Mouse (Mus musculus) B cell, adult 2 months (primary cell): ENCODE measurements around the gene Secisbp2.
"Not testable (repeated sequence)": the region's sequence is repeated elsewhere in the genome, so short reads cannot be mapped to it uniquely, and the experiment has no call there.

Experiments
- DNase-seq, 2 experiments: peaks; one replicate each; pipeline ENCODE4 v3.0.0; 2022

Gene Secisbp2

DNA sequence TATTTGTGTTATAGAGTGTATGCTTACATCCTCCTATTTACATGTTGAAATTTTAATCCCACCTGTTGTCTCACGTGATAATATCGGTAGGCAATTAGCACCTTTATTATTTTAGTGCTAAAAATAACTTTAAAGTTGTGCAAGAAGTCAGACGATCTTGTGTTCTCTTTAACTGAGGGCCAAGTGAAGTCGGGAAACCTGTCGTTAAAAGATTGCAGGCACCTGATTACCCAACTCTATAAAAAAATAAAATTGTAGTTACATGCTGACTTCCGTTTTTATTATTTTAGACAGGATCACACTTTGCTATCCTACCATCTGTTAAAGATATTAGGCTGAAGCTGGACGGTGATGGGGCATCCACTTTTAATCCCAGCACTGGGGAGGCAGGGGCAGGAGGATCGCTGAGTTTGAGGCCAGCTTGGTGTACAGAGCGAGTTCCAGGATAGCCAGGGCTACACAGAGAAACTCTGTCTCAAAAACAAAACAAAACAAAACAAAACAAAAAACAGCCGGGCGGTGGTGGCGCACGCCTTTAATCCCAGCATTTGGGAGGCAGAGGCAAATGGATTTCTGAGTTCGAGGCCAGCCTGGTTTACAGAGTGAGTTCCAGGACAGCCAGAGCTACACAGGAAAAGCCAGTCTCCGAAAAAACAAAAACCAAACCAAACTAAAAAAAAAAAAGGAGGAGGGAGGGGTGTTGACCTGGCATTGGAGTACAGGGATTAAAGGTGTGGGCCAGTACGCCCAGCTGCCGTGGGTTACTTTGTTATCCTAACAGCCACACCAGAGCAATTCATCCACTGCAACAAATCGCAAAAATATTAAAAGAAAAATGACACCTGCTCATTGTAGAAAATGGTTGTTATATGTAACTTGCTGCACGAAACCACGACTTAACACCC lies 7.3 kb upstream of the Secisbp2 start:
- peak in 1 of 2 experiments; percentile 5 for DNase-seq

GRCm38 (mm10) chr13:51644829-51645789 lies 6.4 kb upstream of the Secisbp2 start, which contains the start of gene Cks2:
Gene Cks2 (plus strand): TSS chr13:51645232.
- DNase-seq, result peak; percentile 91 to 93

- no peak for DNase-seq
These were observed 5.6 kb upstream of the Secisbp2 start for GRCm38 (mm10) chr13:51645872-51646271.

GRCm38 (mm10) chr13:51646362-51647027 lies 5.0 kb upstream of the Secisbp2 start:
- DNase-seq, result no peak

DNA sequence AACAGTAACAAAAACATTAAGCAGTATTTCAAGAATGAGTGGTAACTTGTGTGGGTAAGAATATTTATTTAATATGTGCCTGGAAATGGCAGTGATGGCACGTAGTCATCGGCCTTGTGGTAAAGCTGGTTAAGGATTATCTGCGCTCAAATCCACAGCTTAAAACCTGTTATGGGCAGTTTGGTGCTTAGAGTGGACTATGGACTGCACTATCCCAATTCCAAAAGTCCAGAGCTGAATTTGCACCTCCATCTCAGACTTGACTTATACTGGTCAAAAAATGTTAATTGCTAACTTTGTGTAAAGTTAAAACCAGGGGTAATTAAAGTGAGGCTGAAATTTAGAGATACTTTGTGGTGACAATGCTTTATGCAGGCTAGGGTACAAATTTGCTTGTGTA lies 3.7 kb upstream of the Secisbp2 start:
- no peak for DNase-seq

DNA sequence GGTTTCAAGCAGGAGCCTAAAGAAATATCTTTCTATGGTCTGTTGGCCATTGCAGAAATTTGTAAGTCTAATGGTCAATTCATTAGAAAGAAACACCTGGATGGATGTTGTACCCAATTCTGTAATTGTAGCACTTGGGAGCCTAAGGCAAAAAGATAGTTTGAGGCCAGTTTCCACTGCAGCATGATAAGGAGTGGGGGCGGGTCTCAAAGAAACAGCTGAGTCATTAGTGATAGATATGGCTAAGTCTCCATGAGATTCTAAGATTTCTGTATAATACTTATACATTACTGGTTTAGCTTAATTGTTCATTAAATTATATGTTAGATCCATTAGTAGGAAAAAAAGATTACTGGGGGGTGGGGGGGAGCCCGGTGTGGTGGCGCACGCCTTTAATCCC lies 3.3 kb upstream of the Secisbp2 start:
- DNase-seq, result no peak

- DNase-seq, result no peak
These were observed 1.8 kb upstream of the Secisbp2 start for GRCm38 (mm10) chr13:51649740-51650139.

DNA sequence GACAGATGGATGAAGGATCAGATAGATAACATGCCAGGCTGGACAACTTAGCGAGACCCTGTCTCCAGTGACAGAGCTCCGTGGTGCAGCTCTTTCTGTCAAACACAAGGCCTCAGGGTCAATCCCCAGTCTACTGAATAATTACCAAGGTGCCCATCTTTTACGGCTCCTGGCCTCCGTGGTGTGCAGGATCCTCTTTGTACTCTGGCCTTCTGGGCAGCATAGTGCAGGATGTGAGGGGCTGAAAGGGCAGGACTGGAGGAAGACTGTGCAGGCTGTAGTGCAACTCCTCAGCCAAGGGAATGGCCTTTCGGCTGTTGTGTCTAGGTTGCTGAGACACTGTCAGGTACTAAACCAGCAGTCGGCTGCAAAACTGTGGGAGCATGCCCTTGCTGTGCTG lies 1.7 kb downstream of the Secisbp2 start:
- DNase-seq, result no peak

DNA sequence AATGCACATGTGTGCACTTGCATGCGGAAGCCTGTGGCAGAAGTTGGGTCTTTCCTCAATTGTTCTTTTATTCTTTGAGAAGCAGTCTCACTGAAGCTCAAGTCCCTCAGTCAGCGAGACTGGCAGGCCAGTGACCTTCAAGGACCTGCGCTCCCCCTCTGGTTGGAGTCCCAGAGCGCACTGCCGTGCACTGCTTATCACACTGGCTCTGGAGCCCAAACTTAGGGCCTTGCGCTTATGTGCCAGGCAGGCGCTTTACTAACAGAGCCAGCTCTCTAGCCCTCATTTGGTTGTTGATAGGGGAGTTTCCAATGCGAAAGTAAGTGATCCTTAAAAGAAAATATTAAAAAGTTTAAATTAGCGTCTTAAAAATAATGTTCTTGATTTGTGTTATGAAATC lies 2.5 kb downstream of the Secisbp2 start:
- DNase-seq, result no peak

GRCm38 (mm10) chr13:51656516-51657235 lies 5.2 kb downstream of the Secisbp2 start:
- DNase-seq, result no peak

GRCm38 (mm10) chr13:51658094-51658493 lies 6.6 kb downstream of the Secisbp2 start:
- no peak for DNase-seq

DNA sequence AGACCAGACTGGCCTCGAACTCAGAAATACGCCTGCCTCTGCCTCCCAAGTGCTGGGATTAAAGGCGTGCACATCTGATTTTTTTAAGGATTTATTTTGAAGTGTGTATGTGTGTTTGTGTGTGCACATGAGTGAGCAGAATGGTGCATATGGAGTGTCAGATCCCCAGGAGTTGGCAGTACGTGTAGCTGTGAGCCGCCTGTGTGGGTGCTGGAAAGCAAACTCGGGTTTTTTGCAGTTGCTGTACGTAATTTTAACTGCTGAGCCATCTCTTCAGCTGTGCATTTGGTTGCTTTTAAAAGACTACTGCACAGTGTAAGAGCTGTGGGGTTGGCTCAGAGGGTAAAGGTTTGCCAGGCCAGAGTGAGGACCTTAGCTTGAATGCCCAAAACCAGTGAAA lies 8.1 kb downstream of the Secisbp2 start:
- no peak for DNase-seq

GRCm38 (mm10) chr13:51663561-51663960 lies 12.1 kb downstream of the Secisbp2 start:
- DNase-seq, result no peak

DNA sequence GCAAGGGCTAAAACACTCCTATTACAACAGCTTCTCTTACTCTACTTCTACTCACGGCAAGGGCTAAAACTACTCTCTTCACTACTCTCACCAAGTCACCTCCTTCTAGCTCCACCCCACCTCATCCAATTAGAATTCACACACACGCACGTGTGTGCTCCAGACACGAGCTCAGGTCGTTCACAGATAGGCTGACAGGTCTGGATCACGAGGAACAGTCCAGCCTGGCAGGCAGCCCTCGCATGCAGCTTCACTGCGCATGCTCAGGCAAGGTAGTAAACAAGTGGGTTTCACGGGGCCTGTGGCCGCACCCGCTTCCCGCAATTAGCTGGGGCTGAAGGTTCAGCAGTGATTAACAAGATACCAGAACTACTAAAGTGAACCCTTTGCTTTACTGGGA lies 16.7 kb downstream of the Secisbp2 start:
- DNase-seq, result not testable (repeated sequence)

DNA sequence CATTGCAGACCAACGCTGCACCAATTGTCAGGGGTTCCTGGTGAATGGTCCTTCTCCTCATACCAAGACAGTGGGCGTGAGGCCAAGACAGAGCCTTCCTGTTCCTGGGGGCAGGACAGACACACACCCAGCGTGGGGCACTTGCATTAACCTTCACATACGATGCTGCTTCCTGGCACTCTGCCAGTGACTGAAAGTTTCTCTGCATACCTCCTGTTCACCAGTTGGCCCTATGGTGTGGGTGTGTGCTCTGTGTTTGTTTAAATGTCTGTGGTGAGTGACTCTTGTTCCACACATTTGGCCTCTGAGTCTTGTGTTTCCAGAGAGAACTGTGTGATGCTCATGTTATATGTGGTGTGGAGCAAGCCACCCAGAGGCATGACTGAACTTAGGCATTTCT lies 25.1 kb downstream of the Secisbp2 start:
- DNase-seq, result no peak

GRCm38 (mm10) chr13:51677041-51677440 lies 25.5 kb downstream of the Secisbp2 start:
- DNase-seq, result no peak

- DNase-seq, result no peak
These were observed 26.2 kb downstream of the Secisbp2 start for GRCm38 (mm10) chr13:51677630-51678185.

DNA sequence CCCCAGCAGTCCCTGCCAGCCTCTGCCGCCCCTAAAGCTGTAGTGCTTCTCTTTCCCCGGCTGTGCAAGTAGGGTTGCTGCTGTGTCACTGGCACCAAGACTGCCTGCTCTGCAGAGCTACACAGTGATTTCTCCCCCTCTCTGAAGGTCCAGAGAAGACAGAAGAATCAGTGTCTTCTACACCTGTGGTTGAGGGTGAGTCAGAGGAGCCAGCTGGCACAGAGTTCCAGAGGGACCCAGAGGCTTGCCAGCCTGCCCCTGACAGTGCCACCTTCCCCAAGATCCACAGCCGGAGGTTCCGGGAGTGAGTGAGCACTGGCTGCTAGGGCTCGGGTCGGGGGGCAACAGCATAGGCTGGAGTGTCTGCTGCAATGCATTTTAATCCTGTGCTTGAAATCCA lies 27.2 kb downstream of the Secisbp2 start:
- DNase-seq, result no peak

DNA sequence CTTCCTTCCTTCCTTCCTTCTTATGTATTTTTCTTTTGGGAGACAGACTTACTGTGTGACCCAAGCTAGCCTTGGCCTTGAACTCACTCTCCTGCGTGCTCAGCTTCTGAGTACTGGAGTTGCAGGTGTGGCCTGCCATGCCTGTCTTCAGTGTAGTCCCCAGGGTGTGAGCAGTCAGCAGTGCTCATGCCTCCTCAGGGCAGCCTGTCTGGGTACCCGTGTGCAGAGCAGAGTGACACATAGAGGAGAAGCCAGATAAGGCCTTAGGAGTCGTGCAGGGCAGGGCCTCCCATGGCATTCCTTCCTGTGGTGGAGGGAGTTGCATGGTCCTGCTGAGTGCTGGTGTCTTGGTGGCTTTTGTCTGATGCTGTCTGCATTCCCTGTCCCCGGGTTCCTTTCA lies 27.8 kb downstream of the Secisbp2 start:
- DNase-seq, result no peak

DNA sequence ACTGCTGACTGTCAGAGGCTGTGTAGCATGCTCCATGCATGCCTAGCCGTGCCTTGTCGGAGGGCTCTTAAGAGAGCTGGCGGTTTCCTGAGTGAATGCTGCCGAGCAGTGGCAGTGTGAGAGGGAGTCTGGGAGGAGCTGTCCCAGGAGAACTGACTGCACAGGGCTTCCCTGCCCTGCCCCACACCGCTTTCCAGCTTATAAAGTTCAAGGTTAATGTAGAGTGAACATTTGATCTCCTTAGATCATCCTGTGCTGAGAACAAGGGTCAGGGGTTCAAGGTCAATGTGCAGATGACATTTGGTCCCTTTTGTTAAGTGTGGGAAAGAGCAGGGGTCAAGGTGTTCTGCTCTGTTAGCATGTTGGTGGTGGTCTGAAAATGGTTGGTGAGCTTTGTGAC lies 29.6 kb downstream of the Secisbp2 start:
- DNase-seq, result no peak

GRCm38 (mm10) chr13:51681634-51682033 lies 30.1 kb downstream of the Secisbp2 start:
- no peak for DNase-seq
